Mouse (Mus musculus): Measurements from ENCODE around the gene Anapc15.

DNA sequence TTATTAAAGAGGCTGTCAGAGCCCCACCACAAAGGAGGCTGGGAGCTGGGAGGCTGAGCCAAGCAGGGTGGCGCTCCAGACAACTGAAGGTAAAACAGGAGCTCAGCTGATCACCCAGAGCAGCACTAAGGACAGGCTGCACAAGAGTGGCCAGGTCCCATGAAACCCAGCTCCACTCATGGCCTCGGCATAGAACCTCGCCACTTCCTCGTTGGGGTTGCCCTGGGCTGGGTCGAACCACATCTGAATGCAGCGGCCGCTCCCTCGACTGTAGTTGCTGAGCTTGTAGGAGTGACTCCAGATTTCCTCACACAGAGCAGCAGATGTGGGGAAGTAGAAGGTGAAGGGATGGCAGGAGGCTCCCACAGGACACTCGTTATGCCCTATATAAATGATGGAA is 5.2 kb upstream of the Anapc15 start:
- TF ChIP-seq CTCF (IDR thresholded peaks at IDR 0.05; ENCODE audit: control insufficient read depth, insufficient read depth, low read length) (no peak), POLR2A (IDR thresholded peaks at IDR 0.05; ENCODE audit: borderline replicate concordance, control insufficient read depth, low read depth, low read length) (no peak)
